Mouse (Mus musculus): ENCODE measurements around the gene Safb. TPM values are rescaled to one million over a fixed set of nuclear protein-coding genes. Genes with fewer than 3 reads are reported as not detected.

Safb gene
- polyA plus RNA-seq, 1 experiment from 2014 or later = 109 TPM

- Histone ChIP-seq H3K36me3 (replicated peaks; ENCODE audit: control insufficient read depth, insufficient read depth, low read depth, low read length) (no peaks in the 10 kb centered on the region), H3K27ac (replicated peaks; ENCODE audit: low read depth, low read length) (no peak overlapping the region), H3K4me1 (ENCODE audit: control insufficient read depth, insufficient read depth, low read length) (no peaks in the 10 kb centered on the region), H3K4me2 (ENCODE audit: low read depth, low read length) (no peak overlapping the region), H3K9ac (replicated peaks; ENCODE audit: low read length) (no peak overlapping the region), H3K9me3 (replicated peaks; ENCODE audit: control insufficient read depth, low read length) (no peaks in the 10 kb centered on the region), H3K4me3 (ENCODE audit: low read depth, low read length) (no peak overlapping the region), H3K27me3 (ENCODE audit: control insufficient read depth, insufficient read depth, low read length) (no peaks in the 10 kb centered on the region)
- WGBS = 75% methylated on average over 7 of the region's 7 CpGs
- DNase-seq (ENCODE audit: low spot score) (no peak), ATAC-seq (replicated peaks; ENCODE audit: insufficient number of reproducible peaks, low FRiP score, low TSS enrichment, low read depth) (no peak)
These were observed 39.8 kb upstream of the Safb start for GRCm38 (mm10) chr17:56544699-56545387.

- H3K36me3 ChIP-seq (replicated peaks; ENCODE audit: control insufficient read depth, insufficient read depth, low read depth, low read length) = no peaks in the 10 kb centered on the region
- WGBS = 76% methylated on average over 1 of the region's 1 CpGs
- no peaks in the 10 kb centered on the region for H3K9me3 ChIP-seq (replicated peaks; ENCODE audit: control insufficient read depth, low read length)
- H3K4me1 ChIP-seq (ENCODE audit: control insufficient read depth, insufficient read depth, low read length) = no peaks in the 10 kb centered on the region
- DNase-seq (ENCODE audit: low spot score) = no peak
- no peaks in the 10 kb centered on the region for H3K27me3 ChIP-seq (ENCODE audit: control insufficient read depth, insufficient read depth, low read length)
- H3K4me2 ChIP-seq (ENCODE audit: low read depth, low read length) = no peak overlapping the region
- H3K27ac ChIP-seq (replicated peaks; ENCODE audit: low read depth, low read length) = no peak overlapping the region
- ATAC-seq (replicated peaks; ENCODE audit: insufficient number of reproducible peaks, low FRiP score, low TSS enrichment, low read depth) = no peak
- H3K9ac ChIP-seq (replicated peaks; ENCODE audit: low read length) = no peak overlapping the region
- no peak overlapping the region for H3K4me3 ChIP-seq (ENCODE audit: low read depth, low read length)
These were observed 38.7 kb upstream of the Safb start for GRCm38 (mm10) chr17:56545945-56546344.

GRCm38 (mm10) chr17:56546576-56546975 lies 38.0 kb upstream of the Safb start:
- Histone ChIP-seq H3K27me3 (ENCODE audit: control insufficient read depth, insufficient read depth, low read length) (no peaks in the 10 kb centered on the region), H3K9me3 (replicated peaks; ENCODE audit: control insufficient read depth, low read length) (no peaks in the 10 kb centered on the region), H3K4me3 (ENCODE audit: low read depth, low read length) (no peak overlapping the region), H3K27ac (replicated peaks; ENCODE audit: low read depth, low read length) (no peak overlapping the region), H3K9ac (replicated peaks; ENCODE audit: low read length) (no peak overlapping the region), H3K4me2 (ENCODE audit: low read depth, low read length) (no peak overlapping the region), H3K36me3 (replicated peaks; ENCODE audit: control insufficient read depth, insufficient read depth, low read depth, low read length) (no peaks in the 10 kb centered on the region), H3K4me1 (ENCODE audit: control insufficient read depth, insufficient read depth, low read length) (no peaks in the 10 kb centered on the region)
- 81% methylated on average over 5 of the region's 5 CpGs for WGBS
- DNase-seq (ENCODE audit: low spot score) (no peak), ATAC-seq (replicated peaks; ENCODE audit: insufficient number of reproducible peaks, low FRiP score, low TSS enrichment, low read depth) (no peak)

GRCm38 (mm10) chr17:56547116-56547845 lies 37.3 kb upstream of the Safb start:
- Histone ChIP-seq H3K36me3 (replicated peaks; ENCODE audit: control insufficient read depth, insufficient read depth, low read depth, low read length) (no peaks in the 10 kb centered on the region), H3K9ac (replicated peaks; ENCODE audit: low read length) (no peak overlapping the region), H3K4me1 (ENCODE audit: control insufficient read depth, insufficient read depth, low read length) (no peaks in the 10 kb centered on the region), H3K4me2 (ENCODE audit: low read depth, low read length) (no peak overlapping the region), H3K4me3 (ENCODE audit: low read depth, low read length) (no peak overlapping the region), H3K27ac (replicated peaks; ENCODE audit: low read depth, low read length) (no peak overlapping the region), H3K9me3 (replicated peaks; ENCODE audit: control insufficient read depth, low read length) (no peaks in the 10 kb centered on the region), H3K27me3 (ENCODE audit: control insufficient read depth, insufficient read depth, low read length) (no peaks in the 10 kb centered on the region)
- WGBS = 61% methylated on average over 17 of the region's 17 CpGs
- ATAC-seq (replicated peaks; ENCODE audit: insufficient number of reproducible peaks, low FRiP score, low TSS enrichment, low read depth) (no peak), DNase-seq (ENCODE audit: low spot score) (no peak)

- ATAC-seq (replicated peaks; ENCODE audit: insufficient number of reproducible peaks, low FRiP score, low TSS enrichment, low read depth) (no peak), DNase-seq (ENCODE audit: low spot score) (no peak)
- H3K27ac ChIP-seq (replicated peaks; ENCODE audit: low read depth, low read length) = no peak overlapping the region
- H3K4me2 ChIP-seq (ENCODE audit: low read depth, low read length) = no peak overlapping the region
- H3K4me3 ChIP-seq (ENCODE audit: low read depth, low read length) = no peak overlapping the region
- WGBS = 69% methylated on average over 9 of the region's 9 CpGs
- H3K9me3 ChIP-seq (replicated peaks; ENCODE audit: control insufficient read depth, low read length) = no peaks in the 10 kb centered on the region
- H3K4me1 ChIP-seq (ENCODE audit: control insufficient read depth, insufficient read depth, low read length) = no peaks in the 10 kb centered on the region
- H3K9ac ChIP-seq (replicated peaks; ENCODE audit: low read length) = no peak overlapping the region
- no peaks in the 10 kb centered on the region for H3K36me3 ChIP-seq (replicated peaks; ENCODE audit: control insufficient read depth, insufficient read depth, low read depth, low read length)
- H3K27me3 ChIP-seq (ENCODE audit: control insufficient read depth, insufficient read depth, low read length) = no peaks in the 10 kb centered on the region
These were observed 36.6 kb upstream of the Safb start for GRCm38 (mm10) chr17:56547846-56548604.

- ATAC-seq (replicated peaks; ENCODE audit: insufficient number of reproducible peaks, low FRiP score, low TSS enrichment, low read depth) = no peak
- Histone ChIP-seq H3K4me1 (ENCODE audit: control insufficient read depth, insufficient read depth, low read length) (no peaks in the 10 kb centered on the region), H3K9ac (replicated peaks; ENCODE audit: low read length) (no peak overlapping the region), H3K27me3 (ENCODE audit: control insufficient read depth, insufficient read depth, low read length) (no peaks in the 10 kb centered on the region), H3K4me2 (ENCODE audit: low read depth, low read length) (no peak overlapping the region), H3K4me3 (ENCODE audit: low read depth, low read length) (no peak overlapping the region), H3K27ac (replicated peaks; ENCODE audit: low read depth, low read length) (no peak overlapping the region), H3K9me3 (replicated peaks; ENCODE audit: control insufficient read depth, low read length) (no peaks in the 10 kb centered on the region), H3K36me3 (replicated peaks; ENCODE audit: control insufficient read depth, insufficient read depth, low read depth, low read length) (no peaks in the 10 kb centered on the region)
- 36% methylated on average over 4 of the region's 4 CpGs for WGBS
- DNase-seq (ENCODE audit: low spot score) = no peak
These were observed 36.0 kb upstream of the Safb start for GRCm38 (mm10) chr17:56548605-56549105.

GRCm38 (mm10) chr17:56550784-56551475 lies 33.7 kb upstream of the Safb start:
- Histone ChIP-seq H3K27me3 (ENCODE audit: control insufficient read depth, insufficient read depth, low read length) (no peaks in the 10 kb centered on the region), H3K4me1 (ENCODE audit: control insufficient read depth, insufficient read depth, low read length) (no peaks in the 10 kb centered on the region), H3K9ac (replicated peaks; ENCODE audit: low read length) (no peak overlapping the region), H3K36me3 (replicated peaks; ENCODE audit: control insufficient read depth, insufficient read depth, low read depth, low read length) (no peaks in the 10 kb centered on the region), H3K9me3 (replicated peaks; ENCODE audit: control insufficient read depth, low read length) (no peaks in the 10 kb centered on the region), H3K4me3 (ENCODE audit: low read depth, low read length) (no peak overlapping the region), H3K27ac (replicated peaks; ENCODE audit: low read depth, low read length) (no peak overlapping the region), H3K4me2 (ENCODE audit: low read depth, low read length) (no peak overlapping the region)
- ATAC-seq (replicated peaks; ENCODE audit: insufficient number of reproducible peaks, low FRiP score, low TSS enrichment, low read depth) = no peak
- DNase-seq (ENCODE audit: low spot score) = no peak
- 76% methylated on average over 12 of the region's 12 CpGs for WGBS
